Mouse (Mus musculus) liver, embryonic 11.5 days (tissue): Measurements from ENCODE around the gene Josd1. TPM values are rescaled to one million over a fixed set of nuclear protein-coding genes. Genes with fewer than 3 reads are reported as not detected.
A peak's percentile ranks its signal among the peaks of the same experiment; 100 is the strongest.

Source experiments
- ATAC-seq: fragments of 200-750 bp; cut with Nextera tagmentation; replicated peaks from 2 replicates; pipeline ENCODE4 v1.8.0; 2017; ENCODE audit warnings: moderate number of reproducible peaks, mild to moderate bottlenecking, moderate TSS enrichment, moderate library complexity; ENCODE audit not compliant: low FRiP score
- DNase-seq: peaks from one replicate; pipeline ENCODE4 v3.0.0-alpha.2; 2017; ENCODE audit warnings: low spot score
- H3K27ac ChIP-seq: fragments of 300-500 bp; sonication (generic); 2 replicates; pipeline ENCODE4 v1.5.1; 2014; ENCODE audit warnings: mild to moderate bottlenecking, low read depth, low read length, control low read depth
- H3K27me3 ChIP-seq: fragments of 300-500 bp; sonication (generic); replicated peaks from 2 replicates; pipeline ENCODE4 v1.6.1; 2014; ENCODE audit warnings: low read length, mixed read lengths; ENCODE audit not compliant: control insufficient read depth, insufficient read depth
- H3K36me3 ChIP-seq: fragments of 300-500 bp; sonication (generic); 2 replicates; pipeline ENCODE4 v1.6.1; 2014; ENCODE audit warnings: mild to moderate bottlenecking, low read length, moderate library complexity, mixed read lengths; ENCODE audit not compliant: control insufficient read depth, insufficient read depth
- H3K4me1 ChIP-seq: fragments of 300-500 bp; sonication (generic); replicated peaks from 2 replicates; pipeline ENCODE4 v1.6.1; 2014; ENCODE audit warnings: low read length, mixed read lengths; ENCODE audit not compliant: control insufficient read depth, insufficient read depth
- H3K4me2 ChIP-seq: fragments of 300-500 bp; sonication (generic); 2 replicates; pipeline ENCODE4 v1.6.1; 2014; ENCODE audit warnings: mild to moderate bottlenecking, control low read depth, moderate library complexity
- H3K4me3 ChIP-seq: fragments of 300-500 bp; sonication (generic); 2 replicates; pipeline ENCODE4 v1.5.1; 2014; ENCODE audit warnings: low read depth, low read length, control low read depth
- H3K9ac ChIP-seq: fragments of 300-500 bp; sonication (generic); 2 replicates; pipeline ENCODE4 v1.6.1; 2014; ENCODE audit warnings: low read depth, low read length, control low read depth
- H3K9me3 ChIP-seq: fragments of 300-500 bp; sonication (generic); 2 replicates; pipeline ENCODE4 v1.6.1; 2016; ENCODE audit warnings: low read length, inconsistent platforms, mixed read lengths; ENCODE audit not compliant: control insufficient read depth
- WGBS: fragments of 180-500 bp; shearing (Covaris S2); extraction: QIAGEN DNeasy Blood & Tissue Kit; methylation state at CpG from one replicate; pipeline ENCODE4 v1.1.7; 2014; 5-methylcytosine and 5-hydroxymethylcytosine counted together
- polyA plus RNA-seq: library from polyadenylated mRNA; unstranded; fragments of >200 nt; fragmentation: Nextera tagmentation; extraction: Ambion mirVana; gene quantifications from 2 replicates; pipeline ENCODE4 v1.2.1, GENCODE M21; 2014

Gene Josd1
- polyA plus RNA-seq, 1 experiment from 2014 or later: 25.9 TPM

DNA sequence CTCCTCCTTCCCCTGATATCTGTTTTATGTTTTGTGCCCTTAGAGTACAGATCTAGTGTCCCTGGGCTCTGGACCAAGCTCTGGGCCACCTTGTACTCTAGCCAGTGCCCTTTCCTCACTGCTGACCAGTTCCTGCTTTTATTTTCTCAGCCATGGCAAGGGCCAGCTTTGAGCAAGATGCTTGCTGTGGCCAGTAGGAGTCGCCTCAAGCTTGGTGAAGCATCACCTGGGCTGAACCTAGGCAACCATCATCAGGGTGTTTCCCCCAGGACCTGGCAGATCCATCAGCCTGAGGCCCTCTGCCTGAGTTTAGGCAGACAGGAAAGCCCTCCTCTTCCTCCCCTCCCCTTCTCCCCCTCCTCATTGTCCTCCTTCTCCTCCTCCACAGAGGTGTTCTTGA is 35.7 kb upstream of the Josd1 start:
- peaks cover 29% of the 10 kb centered on the region for H3K36me3 ChIP-seq
- ATAC-seq (no peak), DNase-seq (no peak)
- no peak overlapping the region for H3K4me2 ChIP-seq
- no peaks in the 10 kb centered on the region for H3K4me1 ChIP-seq
- H3K27ac ChIP-seq: no peak overlapping the region
- H3K9me3 ChIP-seq: no peaks in the 10 kb centered on the region
- no peak overlapping the region for H3K9ac ChIP-seq
- 25% methylated on average over 1 of the region's 1 CpGs for WGBS
- no peaks in the 10 kb centered on the region for H3K27me3 ChIP-seq
- no peak overlapping the region for H3K4me3 ChIP-seq

DNA sequence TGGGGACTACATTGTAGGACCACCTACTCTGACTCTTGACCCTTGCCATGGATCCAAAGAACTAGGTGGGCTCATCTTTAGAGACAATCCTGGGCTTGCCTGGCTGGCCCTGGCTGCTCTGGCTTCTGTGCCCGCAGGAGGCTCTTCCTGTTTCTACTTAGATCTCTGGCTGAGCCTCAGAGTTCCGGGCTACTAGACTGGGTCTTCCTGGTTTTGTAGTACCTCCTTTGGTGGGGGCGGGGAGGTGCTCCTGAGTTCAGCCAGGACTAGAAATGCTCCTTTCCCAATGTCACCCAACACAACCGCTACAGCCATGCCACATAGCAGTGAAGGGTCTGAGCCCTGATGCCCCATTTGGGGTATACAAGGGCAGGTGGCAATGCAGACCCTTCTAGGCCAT is 33.1 kb upstream of the Josd1 start:
- 77% methylated on average over 4 of the region's 4 CpGs for WGBS
- Histone ChIP-seq H3K9me3 (no peaks in the 10 kb centered on the region), H3K27me3 (no peaks in the 10 kb centered on the region), H3K36me3 (peaks cover 41% of the 10 kb centered on the region), H3K27ac (no peak overlapping the region), H3K4me3 (no peak overlapping the region), H3K9ac (no peak overlapping the region), H3K4me1 (no peaks in the 10 kb centered on the region), H3K4me2 (no peak overlapping the region)
- ATAC-seq (no peak), DNase-seq (no peak)

DNA sequence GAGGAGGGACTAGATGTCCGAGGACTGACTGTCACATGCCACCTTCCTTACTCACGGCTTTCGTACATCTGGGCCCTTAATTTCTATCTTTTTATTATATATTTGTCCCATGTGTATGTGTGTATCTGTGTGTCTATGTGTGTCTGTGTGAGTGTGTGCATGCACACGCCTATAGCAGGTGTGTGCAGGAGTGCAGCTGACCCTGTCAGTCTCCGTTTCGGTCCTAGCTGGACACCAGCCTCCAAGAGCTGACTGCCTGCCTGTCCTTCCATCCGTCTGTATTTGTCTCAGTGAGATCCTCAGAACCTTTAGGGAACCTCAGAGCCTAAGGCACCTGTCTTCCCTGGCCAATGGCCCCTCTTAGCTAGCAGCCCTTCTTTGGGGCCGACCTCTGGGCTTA is 32.5 kb upstream of the Josd1 start:
- Histone ChIP-seq H3K4me2 (no peak overlapping the region), H3K9me3 (no peaks in the 10 kb centered on the region), H3K27ac (no peak overlapping the region), H3K36me3 (peaks cover 43% of the 10 kb centered on the region), H3K27me3 (no peaks in the 10 kb centered on the region), H3K4me1 (no peaks in the 10 kb centered on the region), H3K9ac (no peak overlapping the region), H3K4me3 (no peak overlapping the region)
- DNase-seq: no peak
- 88% methylated on average over 8 of the region's 8 CpGs for WGBS
- no peak for ATAC-seq

DNA sequence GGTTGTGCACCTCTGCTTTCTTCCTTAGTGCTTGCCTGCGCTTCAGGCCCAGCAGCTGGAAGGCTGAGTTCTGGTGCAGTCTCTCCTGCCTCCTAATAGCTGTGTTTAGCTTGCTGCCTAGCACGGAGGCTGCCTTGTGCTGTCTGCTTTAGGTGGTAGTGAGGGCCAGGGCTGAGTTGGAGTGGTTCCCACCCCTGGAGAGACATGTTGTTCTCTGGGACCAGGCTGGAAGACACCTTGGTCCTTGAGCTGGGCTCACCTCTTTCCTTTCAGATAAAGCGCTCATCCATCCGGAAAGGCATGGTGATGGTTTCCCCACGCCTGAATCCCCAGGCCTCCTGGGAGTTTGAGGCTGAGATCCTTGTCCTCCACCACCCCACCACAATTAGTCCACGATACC is 29.0 kb upstream of the Josd1 start:
- Histone ChIP-seq H3K4me3 (no peak overlapping the region), H3K27ac (0 out of 2 replicates have a peak overlapping the region, but pooled peaks have one; percentile 5), H3K27me3 (no peaks in the 10 kb centered on the region), H3K9ac (no peak overlapping the region), H3K4me2 (no peak overlapping the region), H3K4me1 (no peaks in the 10 kb centered on the region), H3K36me3 (peaks cover 48% of the 10 kb centered on the region), H3K9me3 (no peaks in the 10 kb centered on the region)
- DNase-seq: no peak
- no peak for ATAC-seq
- WGBS: 93% methylated on average over 6 of the region's 6 CpGs

DNA sequence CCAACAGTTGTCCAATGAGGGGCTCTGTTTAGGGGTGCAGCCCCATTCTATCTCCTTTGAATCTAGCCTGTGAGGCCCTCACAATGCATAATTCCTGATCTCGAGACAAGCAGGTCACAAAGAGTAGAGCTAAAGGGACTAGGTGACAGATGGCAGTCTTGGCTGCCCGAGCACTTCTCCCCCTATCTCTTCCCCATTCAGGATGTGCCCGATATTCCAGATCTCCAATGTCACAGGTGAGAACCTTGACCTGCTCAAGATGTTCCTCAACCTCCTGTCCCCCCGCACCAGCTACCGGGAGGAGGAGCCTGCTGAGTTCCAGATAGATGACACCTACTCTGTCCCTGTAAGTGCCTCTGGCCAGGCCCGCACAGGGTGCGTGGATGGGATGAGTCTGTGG is 27.9 kb upstream of the Josd1 start:
- H3K4me2 ChIP-seq: no peak overlapping the region

DNA sequence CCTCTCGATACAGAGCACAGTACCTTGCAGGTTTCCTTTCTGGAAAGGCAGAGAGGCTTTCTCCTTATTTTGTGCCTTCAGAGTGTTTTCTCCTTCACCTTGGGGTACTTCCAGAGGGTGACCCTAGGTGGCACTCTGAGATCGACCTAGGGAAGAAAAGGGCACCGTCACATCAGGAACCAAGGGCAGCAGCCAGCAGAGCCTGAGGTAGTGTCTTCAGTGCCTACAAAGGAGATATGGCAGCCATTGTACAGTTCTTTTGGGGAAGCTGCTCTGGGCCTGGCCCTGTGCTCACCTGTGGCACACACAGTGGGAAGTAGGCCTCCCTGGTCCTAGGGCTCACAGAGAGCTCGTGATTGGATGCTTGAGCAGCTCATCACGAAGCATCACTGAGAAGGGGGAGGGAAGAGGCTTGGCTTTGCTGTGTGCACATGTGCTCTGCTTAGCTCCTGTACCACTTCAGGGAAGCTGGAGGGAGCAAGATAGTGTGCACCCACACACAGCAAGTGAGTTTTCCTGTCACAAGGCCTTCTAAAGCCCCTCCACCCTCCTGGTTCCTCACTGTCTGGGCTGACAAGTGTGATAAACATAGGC is 20.6 kb upstream of the Josd1 start:
- Histone ChIP-seq H3K27ac (no peak overlapping the region), H3K36me3 (peaks cover 15% of the 10 kb centered on the region), H3K27me3 (no peaks in the 10 kb centered on the region), H3K9ac (no peak overlapping the region), H3K4me1 (no peaks in the 10 kb centered on the region), H3K4me3 (no peak overlapping the region), H3K4me2 (no peak overlapping the region), H3K9me3 (no peaks in the 10 kb centered on the region)
- no peak for ATAC-seq
- no peak for DNase-seq
- 87% methylated on average over 5 of the region's 5 CpGs for WGBS

More for the DNA sequence above, 27.9 kb upstream of the Josd1 start:
- no peaks in the 10 kb centered on the region for H3K9me3 ChIP-seq
- peaks cover 47% of the 10 kb centered on the region for H3K36me3 ChIP-seq
- H3K4me3 ChIP-seq: no peak overlapping the region
- DNase-seq: no peak
- no peaks in the 10 kb centered on the region for H3K27me3 ChIP-seq
- H3K4me1 ChIP-seq: no peaks in the 10 kb centered on the region
- no peak for ATAC-seq
- H3K27ac ChIP-seq: no peak overlapping the region
- 94% methylated on average over 7 of the region's 7 CpGs for WGBS
- no peak overlapping the region for H3K9ac ChIP-seq

DNA sequence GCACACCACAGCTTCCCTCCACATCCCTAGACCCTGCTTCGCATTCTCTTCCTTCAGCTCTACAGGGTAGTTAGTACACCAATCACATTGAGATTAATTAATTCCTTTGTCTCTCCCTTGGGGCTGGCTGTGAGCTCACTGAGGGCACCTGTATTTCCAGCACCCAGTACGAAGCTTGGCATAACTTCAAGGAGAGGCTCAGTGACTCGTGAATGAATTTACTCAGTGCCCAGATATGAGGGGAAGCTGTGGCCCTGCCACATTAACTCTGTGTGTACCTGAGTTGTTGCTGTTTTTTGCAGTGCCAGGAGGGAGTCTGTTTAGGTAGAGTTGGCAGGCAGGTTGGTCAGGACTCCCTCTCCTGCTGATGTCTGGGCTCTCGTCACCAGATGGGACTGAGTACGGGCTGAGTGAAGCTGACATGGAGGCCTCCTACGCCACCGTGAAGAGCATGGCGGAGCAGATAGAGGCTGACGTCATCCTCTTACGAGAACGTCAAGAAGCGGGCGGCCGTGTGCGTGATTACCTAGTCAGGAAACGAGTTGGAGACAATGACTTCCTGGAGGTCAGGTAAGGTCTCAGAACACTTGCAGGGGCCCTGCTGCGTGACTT is 19.0 kb upstream of the Josd1 start:
- Histone ChIP-seq H3K4me1 (no peaks in the 10 kb centered on the region), H3K9me3 (no peaks in the 10 kb centered on the region), H3K4me2 (no peak overlapping the region), H3K27me3 (no peaks in the 10 kb centered on the region), H3K27ac (no peak overlapping the region), H3K4me3 (no peak overlapping the region), H3K9ac (no peak overlapping the region), H3K36me3 (peaks cover 12% of the 10 kb centered on the region; the same call in 1 of the 2 replicates)
- 82% methylated on average over 17 of the region's 17 CpGs for whole genome bisulfite sequencing
- no peak for DNase-seq
- ATAC-seq: no peak

DNA sequence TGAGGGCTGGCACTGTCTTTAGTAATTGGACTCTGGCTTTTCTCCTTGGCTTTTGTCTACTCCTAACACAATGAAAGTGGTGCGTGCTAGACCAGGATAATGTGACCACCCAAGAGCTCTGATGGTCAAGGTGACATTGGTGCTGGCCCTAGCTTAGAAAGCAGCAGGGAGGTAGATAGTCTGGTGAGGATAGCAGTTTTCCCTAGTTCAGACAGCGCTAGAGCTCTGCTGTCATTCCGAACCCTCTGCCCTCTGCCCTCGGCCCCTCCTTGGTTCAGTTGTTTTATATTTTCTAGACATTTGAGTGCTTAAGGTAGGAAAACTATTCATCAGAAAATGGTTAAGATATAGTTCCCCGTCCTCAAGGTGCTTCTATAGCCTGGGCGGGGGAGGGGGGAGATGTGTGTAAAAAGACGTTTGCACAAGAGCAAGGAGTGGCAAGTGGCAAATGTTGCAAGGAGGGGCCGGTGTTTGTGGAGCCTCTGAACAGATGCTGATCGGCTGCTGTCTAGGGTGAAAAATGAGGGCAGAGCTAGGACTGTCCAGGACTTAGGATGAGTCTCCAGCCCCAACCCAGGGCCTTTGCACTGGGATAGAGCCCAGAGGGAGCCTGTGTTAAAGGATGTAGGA is 10.0 kb upstream of the Josd1 start:
- H3K4me2 ChIP-seq: no peak overlapping the region; the same call in 1 of the 2 replicates
- no peaks in the 10 kb centered on the region for H3K9me3 ChIP-seq
- peak overlapping the region; percentile 19; the same call in 1 of the 2 replicates for H3K27ac ChIP-seq
- WGBS: 69% methylated on average over 9 of the region's 9 CpGs
- H3K4me3 ChIP-seq: no peak overlapping the region
- no peaks in the 10 kb centered on the region for H3K27me3 ChIP-seq
- DNase-seq (no peak), ATAC-seq (no peak)
- no peak overlapping the region; the same call in 1 of the 2 replicates for H3K9ac ChIP-seq
- H3K36me3 ChIP-seq: peaks cover 9% of the 10 kb centered on the region; the same call in 1 of the 2 replicates
- H3K4me1 ChIP-seq: peaks cover 46% of the 10 kb centered on the region

DNA sequence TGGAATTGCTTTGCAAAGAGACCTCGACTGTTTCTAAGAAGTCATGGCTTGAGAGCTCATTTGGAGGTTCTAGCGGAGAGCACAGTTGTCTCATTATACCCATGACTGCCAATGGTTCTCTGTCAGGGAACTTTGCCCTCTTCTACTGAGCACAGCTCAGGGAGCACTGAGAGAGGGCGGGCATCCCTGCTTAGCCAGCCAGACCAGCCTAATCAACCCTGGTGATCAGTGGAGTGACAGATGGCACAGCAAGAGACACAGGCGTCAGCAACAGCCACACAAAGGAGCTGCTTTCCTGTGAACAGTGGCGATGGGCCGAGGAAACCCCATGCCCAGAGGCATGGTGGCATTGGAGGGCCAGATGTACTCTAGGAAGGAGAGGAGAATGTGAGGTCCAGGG is 9.3 kb upstream of the Josd1 start:
- no peak overlapping the region for H3K27ac ChIP-seq
- H3K4me2 ChIP-seq: no peak overlapping the region; the same call in 1 of the 2 replicates
- H3K4me1 ChIP-seq: peaks cover 53% of the 10 kb centered on the region
- 81% methylated on average over 6 of the region's 6 CpGs for WGBS
- no peaks in the 10 kb centered on the region for H3K9me3 ChIP-seq
- H3K4me3 ChIP-seq: no peak overlapping the region
- H3K27me3 ChIP-seq: no peaks in the 10 kb centered on the region
- ATAC-seq: no peak
- DNase-seq: no peak
- no peak overlapping the region for H3K9ac ChIP-seq
- peaks cover 9% of the 10 kb centered on the region; the same call in 1 of the 2 replicates for H3K36me3 ChIP-seq
